Mouse (Mus musculus) layer of hippocampus, adult 2 months (tissue): ENCODE measurements around the gene Pacs2. TPM values are rescaled to one million over a fixed set of nuclear protein-coding genes. Genes with fewer than 3 reads are reported as not detected.

Experiments
- DNase-seq, 2 experiments: peaks; one replicate each; pipeline ENCODE4 v3.0.0; 2022; ENCODE audit warnings: low spot score in 2 of 2
- H3K27ac ChIP-seq: fragments of 200-600 bp; 2 replicates; pipeline ENCODE4 v1.8.1; 2022
- H3K4me3 ChIP-seq: fragments of 200-600 bp; 2 replicates; pipeline ENCODE4 v1.8.1; 2022; ENCODE audit warnings: mild to moderate bottlenecking
- CTCF ChIP-seq: fragments of 200-600 bp; conservative IDR thresholded peaks from 2 replicates; pipeline ENCODE4 v1.8.1; 2022; ENCODE audit warnings: antibody characterized with exemption, mild to moderate bottlenecking, moderate library complexity
- long read RNA-seq, 2 experiments: library from polyadenylated mRNA; stranded (forward); transcript quantifications; one replicate each; pipeline ENCODE4 v2.0.0; 2021; ENCODE audit warnings: borderline mapping rate in 2 of 2
- total RNA-seq, 2 experiments: library from RNA; stranded (reverse); gene quantifications; 2 replicates each; pipeline ENCODE4 v1.2.3; 2021

Gene Pacs2
- 10 to 100 TPM; 79.6 to 81.8 TPM for total RNA-seq
- long read RNA-seq, experiment 1, full-length matches to known transcripts: 12 of 57 reads
- long read RNA-seq, experiment 1, partial matches to known transcripts: 19 of 57 reads
- long read RNA-seq, experiment 1, other reads (novel, unspliced or antisense): 26 of 57 reads
- long read RNA-seq, experiment 2, full-length matches to known transcripts: 16 of 88 reads
- long read RNA-seq, experiment 2, partial matches to known transcripts: 26 of 88 reads
- long read RNA-seq, experiment 2, other reads (novel, unspliced or antisense): 46 of 88 reads

- TF ChIP-seq CTCF: peak; percentile 22; the same call in 1 of the 2 replicates
- H3K27ac ChIP-seq: peak within 1 kb of the TSS; percentile 94
- H3K4me3 ChIP-seq: peak within 1 kb of the TSS; percentile 85
- peak; percentile 87 to 94 for DNase-seq
Observed at GRCm38 (mm10) chr12:113013604-113014558, at the start of gene Pacs2. Pacs2 (plus strand) TSS chr12:113014508.

- no peak for TF ChIP-seq CTCF
- no peak overlapping the region for H3K4me3 ChIP-seq
Observed at GRCm38 (mm10) chr12:112965783-112966182, 48.5 kb upstream of the Pacs2 start.

GRCm38 (mm10) chr12:112968943-112969342 lies 45.4 kb upstream of the Pacs2 start:
- Histone ChIP-seq H3K4me3 (no peak overlapping the region), H3K27ac (no peak overlapping the region)
- no peak for DNase-seq
- TF ChIP-seq CTCF: no peak

More at GRCm38 (mm10) chr12:112965783-112966182, 48.5 kb upstream of the Pacs2 start:
- no peak for DNase-seq
- H3K27ac ChIP-seq: 0 out of 2 replicates have a peak overlapping the region, but pooled peaks have one; percentile 14

- Histone ChIP-seq H3K4me3 (no peak overlapping the region), H3K27ac (no peak overlapping the region)
- TF ChIP-seq CTCF: no peak
- no peak for DNase-seq
Observed at GRCm38 (mm10) chr12:112969616-112970015, 44.7 kb upstream of the Pacs2 start.

GRCm38 (mm10) chr12:112974736-112975135 lies 39.6 kb upstream of the Pacs2 start:
- Histone ChIP-seq H3K4me3 (no peak overlapping the region), H3K27ac (no peak overlapping the region)
- TF ChIP-seq CTCF: no peak
- no peak for DNase-seq

GRCm38 (mm10) chr12:112976371-112977073 lies 37.8 kb upstream of the Pacs2 start, which contains the start of gene Btbd6:
Btbd6 (plus strand) TSS chr12:112976482.
- H3K27ac ChIP-seq: peak within 1 kb of the TSS; percentile 98
- peak; percentile 91 to 92 for DNase-seq
- TF ChIP-seq CTCF: peak; percentile 76
- peak within 1 kb of the TSS; percentile 83 for H3K4me3 ChIP-seq

DNA sequence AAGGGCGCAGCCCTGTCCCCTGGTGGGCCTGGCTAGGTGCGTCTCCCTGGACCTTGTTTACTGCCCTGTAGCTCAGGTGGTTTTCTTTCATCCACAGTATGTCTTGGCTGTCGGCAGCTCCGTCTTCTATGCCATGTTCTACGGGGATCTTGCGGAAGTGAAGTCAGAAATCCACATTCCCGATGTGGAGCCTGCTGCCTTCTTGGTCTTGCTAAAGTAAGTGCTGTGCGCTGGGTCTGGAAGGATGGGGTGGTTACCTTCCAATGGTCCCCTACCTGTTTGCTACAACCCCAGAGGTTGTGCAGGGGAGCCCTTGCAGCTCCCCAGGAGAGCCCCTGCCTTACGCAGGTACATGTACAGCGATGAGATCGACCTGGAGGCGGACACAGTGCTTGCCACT lies 37.2 kb upstream of the Pacs2 start:
- Histone ChIP-seq H3K27ac (peak overlapping the region; percentile 98), H3K4me3 (peak overlapping the region; percentile 83)
- TF ChIP-seq CTCF: no peak
- no peak for DNase-seq

GRCm38 (mm10) chr12:112982031-112982430 lies 32.3 kb upstream of the Pacs2 start:
- no peak for DNase-seq
- Histone ChIP-seq H3K27ac (peak overlapping the region; percentile 75), H3K4me3 (no peak overlapping the region)
- TF ChIP-seq CTCF: no peak

DNA sequence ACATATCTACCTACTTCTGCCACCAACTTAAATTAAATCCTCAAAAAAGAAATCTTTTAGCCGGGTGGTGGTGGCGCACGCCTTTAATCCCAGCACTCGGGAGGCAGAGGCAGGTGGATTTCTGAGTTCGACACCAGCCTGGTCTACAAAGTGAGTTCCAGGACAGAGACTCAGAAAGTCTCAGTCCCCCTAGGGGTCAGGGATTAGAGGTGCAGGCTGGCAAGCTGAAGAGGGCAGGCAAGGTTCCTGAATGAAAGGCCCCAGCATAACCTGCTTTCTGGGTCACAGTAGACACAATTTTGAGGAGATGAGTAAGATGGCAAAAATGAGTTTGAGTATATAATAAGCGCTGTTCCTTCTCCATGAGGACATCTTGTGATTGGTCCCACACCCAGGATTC lies 29.0 kb upstream of the Pacs2 start:
- Histone ChIP-seq H3K4me3 (no peak overlapping the region), H3K27ac (no peak overlapping the region)
- no peak for DNase-seq
- peak; percentile 69 for TF ChIP-seq CTCF

DNA sequence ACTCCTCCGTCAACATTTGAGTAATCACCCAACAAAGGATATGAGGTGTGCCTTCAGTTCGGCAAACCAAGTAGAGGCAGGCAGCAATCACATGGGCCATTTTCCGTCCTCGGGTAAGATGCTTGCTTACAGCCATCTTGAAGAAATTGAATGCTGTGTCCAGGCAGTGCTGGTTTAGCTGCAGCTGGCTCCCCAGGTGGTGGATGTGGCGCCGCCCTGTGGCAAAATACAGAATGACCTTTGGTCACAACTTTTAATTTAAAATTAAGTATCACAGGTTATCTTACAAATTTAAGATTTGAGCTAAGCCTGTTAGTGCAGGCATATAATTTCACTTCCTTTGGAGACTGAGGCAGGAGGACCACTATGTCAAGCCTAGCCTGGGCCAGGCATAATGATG lies 26.4 kb upstream of the Pacs2 start:
- DNase-seq: no peak
- 0 out of 2 replicates have a peak overlapping the region, but pooled peaks have one; percentile 5 for H3K27ac ChIP-seq
- no peak overlapping the region for H3K4me3 ChIP-seq
- TF ChIP-seq CTCF: peak; percentile 74

- no peak for TF ChIP-seq CTCF
- H3K27ac ChIP-seq: no peak overlapping the region
- no peak for DNase-seq
- no peak overlapping the region for H3K4me3 ChIP-seq
Observed at GRCm38 (mm10) chr12:112990706-112991405, 23.5 kb upstream of the Pacs2 start.

- no peak overlapping the region for H3K4me3 ChIP-seq
- TF ChIP-seq CTCF: no peak
- DNase-seq: no peak
- no peak overlapping the region for H3K27ac ChIP-seq
Observed at GRCm38 (mm10) chr12:112991444-112991843, 22.9 kb upstream of the Pacs2 start.
